Mouse (Mus musculus) bone marrow macrophage, adult 2 months (primary cell): ENCODE measurements at regions not wholly inside any gene's neighbourhood (a gene's known extent, or its start where the extent isn't known, plus 50 kb on each side); places are given as distances from the start of the nearest gene placed in this dataset.

Source experiments
- H3K27ac ChIP-seq: 2 replicates; pipeline ENCODE4 v1.5.1; 2012; ENCODE audit warnings: low read depth, low read length; ENCODE audit not compliant: insufficient read depth
- H3K4me1 ChIP-seq: 2 replicates; pipeline ENCODE4 v1.6.1; 2012; ENCODE audit warnings: low read length; ENCODE audit not compliant: control insufficient read depth, insufficient read depth
- H3K4me3 ChIP-seq: 2 replicates; pipeline ENCODE4 v1.5.1; 2012; ENCODE audit warnings: mild to moderate bottlenecking, low read length, moderate library complexity; ENCODE audit not compliant: insufficient read depth
- CTCF ChIP-seq: IDR thresholded peaks from 2 replicates; pipeline ENCODE4 v1.5.1; 2012; ENCODE audit warnings: low read depth, mild to moderate bottlenecking, low read length, moderate library complexity
- POLR2A ChIP-seq: IDR thresholded peaks from 2 replicates; pipeline ENCODE4 v1.6.1; 2012; ENCODE audit warnings: mild to moderate bottlenecking, low read depth, low read length, borderline replicate concordance

DNA sequence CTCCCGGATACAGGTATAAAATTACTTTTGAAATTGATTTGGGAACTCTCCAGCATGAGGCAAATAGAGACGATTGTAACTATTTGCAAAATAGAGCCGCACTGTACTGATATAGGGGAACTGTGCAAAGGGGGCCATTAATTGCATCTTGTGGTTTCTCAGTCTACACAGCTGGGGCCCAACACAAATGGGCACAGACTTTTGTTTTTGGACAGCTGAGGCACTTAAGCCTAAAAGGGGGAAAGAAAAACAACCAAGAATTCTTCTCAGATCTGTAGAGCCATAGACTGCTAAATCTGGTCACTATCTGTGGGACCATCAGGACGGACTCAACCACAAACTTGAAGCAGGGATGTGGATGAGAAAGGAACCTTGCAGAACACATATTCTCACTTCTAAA lies 347.9 kb downstream of the Cd83 start:
- H3K4me3 ChIP-seq, result no peak overlapping the region
- no peak for TF ChIP-seq CTCF
- no peak for TF ChIP-seq POLR2A
- no peaks in the 10 kb centered on the region for H3K4me1 ChIP-seq
- no peak overlapping the region for H3K27ac ChIP-seq

- no peaks in the 10 kb centered on the region for H3K4me1 ChIP-seq
- no peak for TF ChIP-seq CTCF
- no peak overlapping the region for H3K27ac ChIP-seq
- H3K4me3 ChIP-seq, result no peak overlapping the region
Measured at GRCm38 (mm10) chr13:44133436-44133835, 348.9 kb downstream of the Cd83 start.

GRCm38 (mm10) chr13:44141181-44141580 lies 356.6 kb downstream of the Cd83 start:
- H3K27ac ChIP-seq, result no peak overlapping the region
- TF ChIP-seq POLR2A, result no peak
- no peak for TF ChIP-seq CTCF
- H3K4me1 ChIP-seq, result no peaks in the 10 kb centered on the region
- no peak overlapping the region for H3K4me3 ChIP-seq

GRCm38 (mm10) chr13:44145441-44145840 lies 360.9 kb downstream of the Cd83 start:
- TF ChIP-seq CTCF, result no peak
- TF ChIP-seq POLR2A, result no peak
- Histone ChIP-seq H3K4me3 (no peak overlapping the region), H3K27ac (no peak overlapping the region), H3K4me1 (no peaks in the 10 kb centered on the region)

- no peak overlapping the region for H3K4me3 ChIP-seq
- no peaks in the 10 kb centered on the region for H3K4me1 ChIP-seq
- H3K27ac ChIP-seq, result no peak overlapping the region
- TF ChIP-seq POLR2A (no peak), CTCF (no peak)
Measured at GRCm38 (mm10) chr13:44147841-44148240, 363.3 kb downstream of the Cd83 start.

GRCm38 (mm10) chr13:44149499-44149898 lies 364.9 kb downstream of the Cd83 start:
- no peak overlapping the region for H3K27ac ChIP-seq
- no peaks in the 10 kb centered on the region for H3K4me1 ChIP-seq
- TF ChIP-seq CTCF (no peak), POLR2A (no peak)
- H3K4me3 ChIP-seq, result no peak overlapping the region

DNA sequence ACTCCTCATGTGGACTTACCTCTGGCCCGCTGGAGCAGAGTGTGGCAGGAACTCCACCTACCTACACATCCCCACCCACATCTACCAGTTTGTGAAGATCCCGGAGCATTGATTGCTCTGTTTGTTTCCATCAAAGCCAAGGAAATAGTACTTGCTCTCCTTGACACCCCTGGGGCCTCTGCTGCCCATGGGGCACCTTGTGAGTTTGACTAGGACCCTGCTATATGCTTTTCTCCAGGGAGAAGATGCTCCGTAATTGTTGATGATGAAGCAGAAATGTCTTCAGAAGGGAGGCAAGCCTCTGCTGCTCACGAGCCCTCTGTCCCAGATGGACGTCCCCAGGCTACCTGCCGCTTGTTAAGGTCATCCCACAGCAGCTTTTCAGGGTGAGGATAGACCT lies 367.0 kb downstream of the Cd83 start:
- H3K4me3 ChIP-seq, result no peak overlapping the region

GRCm38 (mm10) chr13:44152806-44153613 lies 368.4 kb downstream of the Cd83 start:
- Histone ChIP-seq H3K4me1 (no peaks in the 10 kb centered on the region), H3K27ac (no peak overlapping the region), H3K4me3 (no peak overlapping the region)
- no peak for TF ChIP-seq CTCF

More for the DNA sequence above, 367.0 kb downstream of the Cd83 start:
- Histone ChIP-seq H3K4me1 (no peaks in the 10 kb centered on the region), H3K27ac (no peak overlapping the region)
- TF ChIP-seq CTCF (no peak), POLR2A (no peak)

- Histone ChIP-seq H3K4me3 (no peak overlapping the region), H3K27ac (no peak overlapping the region), H3K4me1 (no peaks in the 10 kb centered on the region)
- no peak for TF ChIP-seq CTCF
- no peak for TF ChIP-seq POLR2A
Measured at GRCm38 (mm10) chr13:44153784-44154183, 369.2 kb downstream of the Cd83 start.

DNA sequence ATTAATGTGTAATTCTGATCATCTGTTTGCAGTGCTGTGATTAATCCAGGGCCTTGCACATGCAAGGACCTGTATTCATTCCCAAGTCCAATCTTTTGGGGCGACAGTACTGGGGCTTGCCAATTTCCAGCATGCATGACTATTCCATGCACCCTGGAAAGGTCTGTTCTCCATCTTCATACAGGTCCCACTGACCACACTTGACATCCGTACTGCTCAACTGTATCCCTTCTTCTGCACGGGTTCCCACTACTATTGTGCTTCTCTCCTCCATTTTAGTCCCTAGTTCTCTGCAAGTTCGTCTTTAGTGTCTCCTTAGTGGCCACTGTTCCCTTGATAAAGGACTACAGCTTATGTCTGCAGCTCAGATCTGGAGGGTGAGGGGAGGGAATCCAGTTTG lies 371.4 kb downstream of the Cd83 start:
- Histone ChIP-seq H3K4me1 (no peaks in the 10 kb centered on the region), H3K27ac (no peak overlapping the region), H3K4me3 (no peak overlapping the region)
- no peak for TF ChIP-seq CTCF
- no peak for TF ChIP-seq POLR2A
